Mouse (Mus musculus) hindbrain, embryonic 14.5 days (tissue): Measurements from ENCODE around the gene Wif1. TPM values are rescaled to one million over a fixed set of nuclear protein-coding genes. Genes with fewer than 3 reads are reported as not detected.

ENCODE experiments used
- ATAC-seq: fragments of 200-750 bp; cut with Nextera tagmentation; 2 replicates; pipeline ENCODE4 v1.8.0; 2017; ENCODE audit warnings: moderate number of reproducible peaks, mild to moderate bottlenecking, moderate TSS enrichment, moderate library complexity; ENCODE audit not compliant: low FRiP score
- DNase-seq: peaks from one replicate; pipeline ENCODE4 v3.0.0-alpha.2; 2015; ENCODE audit warnings: low spot score
- H3K27ac ChIP-seq: fragments of 300-500 bp; sonication (generic); 2 replicates; pipeline ENCODE4 v1.5.1; 2014; ENCODE audit warnings: mild to moderate bottlenecking, moderate library complexity
- H3K27me3 ChIP-seq: fragments of 300-500 bp; sonication (generic); 2 replicates; pipeline ENCODE4 v1.6.1; 2014; ENCODE audit warnings: mild to moderate bottlenecking, low read length, mixed read lengths; ENCODE audit not compliant: control insufficient read depth, insufficient read depth
- H3K36me3 ChIP-seq: fragments of 300-500 bp; sonication (generic); replicated peaks from 2 replicates; pipeline ENCODE4 v1.6.1; 2014; ENCODE audit not compliant: control insufficient read depth, insufficient read depth
- H3K4me1 ChIP-seq: fragments of 300-500 bp; sonication (generic); replicated peaks from 2 replicates; pipeline ENCODE4 v1.6.1; 2014; ENCODE audit warnings: antibody characterized with exemption, low read length, mixed read lengths; ENCODE audit not compliant: control insufficient read depth, insufficient read depth
- H3K4me2 ChIP-seq: fragments of 300-500 bp; sonication (generic); replicated peaks from 2 replicates; pipeline ENCODE4 v1.6.1; 2014; ENCODE audit warnings: mild to moderate bottlenecking, moderate library complexity
- H3K4me3 ChIP-seq: fragments of 300-500 bp; sonication (generic); replicated peaks from 2 replicates; pipeline ENCODE4 v1.5.1; 2014; ENCODE audit warnings: mild to moderate bottlenecking, low read length
- H3K9ac ChIP-seq: fragments of 300-500 bp; sonication (generic); 2 replicates; pipeline ENCODE4 v1.6.1; 2014
- H3K9me3 ChIP-seq: fragments of 300-500 bp; sonication (generic); 2 replicates; pipeline ENCODE4 v1.6.1; 2016; ENCODE audit warnings: low read length; ENCODE audit not compliant: control insufficient read depth
- WGBS: fragments of 180-500 bp; shearing (Covaris S2); extraction: QIAGEN DNeasy Blood & Tissue Kit; methylation state at CpG from one replicate; pipeline ENCODE4 v1.1.7; 2014; 5-methylcytosine and 5-hydroxymethylcytosine counted together
- polyA plus RNA-seq: library from polyadenylated mRNA; unstranded; fragments of >200 nt; fragmentation: Nextera tagmentation; extraction: Ambion mirVana; gene quantifications from 2 replicates; pipeline ENCODE4 v1.2.1, GENCODE M21; 2014

Gene Wif1
- polyA plus RNA-seq, 1 experiment from 2014 or later, result 6.1 TPM

- no peaks in the 10 kb centered on the region for H3K9me3 ChIP-seq
- no peaks in the 10 kb centered on the region for H3K36me3 ChIP-seq
- no peak overlapping the region for H3K27ac ChIP-seq
- H3K4me3 ChIP-seq, result no peak overlapping the region
- H3K9ac ChIP-seq, result no peak overlapping the region
- DNase-seq (no peak), ATAC-seq (no peak)
- H3K4me1 ChIP-seq, result no peaks in the 10 kb centered on the region
- 84% methylated on average over 8 of the region's 8 CpGs for WGBS
- no peak overlapping the region for H3K4me2 ChIP-seq
- H3K27me3 ChIP-seq, result no peaks in the 10 kb centered on the region
Measured at GRCm38 (mm10) chr10:121062704-121063103, 28.9 kb downstream of the Wif1 start.

DNA sequence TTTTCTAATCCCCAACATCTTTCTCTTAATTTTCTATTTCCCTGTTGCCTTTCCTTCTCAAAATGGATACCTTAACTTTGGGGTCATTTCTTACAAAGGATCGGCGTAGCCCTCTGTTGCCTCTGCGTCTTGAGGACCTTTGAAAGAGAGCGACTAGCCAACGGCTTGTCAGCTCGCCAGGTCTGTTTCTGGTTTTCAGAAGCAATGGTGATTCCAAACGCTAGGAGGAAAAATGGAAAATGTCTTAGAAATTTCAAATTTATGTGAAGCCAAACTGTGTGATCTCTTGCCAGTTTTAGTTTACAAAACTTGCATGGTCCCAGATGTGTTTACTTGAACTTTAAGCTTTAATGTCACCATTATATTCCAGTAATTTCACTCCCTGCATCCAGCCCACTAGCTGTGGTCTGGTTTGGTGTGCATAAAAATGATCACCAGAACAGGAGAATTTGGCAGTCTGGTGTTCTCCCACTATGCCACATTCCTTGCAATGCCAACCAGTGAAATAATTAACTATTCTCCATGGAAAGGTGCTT lies 33.7 kb downstream of the Wif1 start:
- Histone ChIP-seq H3K4me3 (no peak overlapping the region), H3K4me2 (no peak overlapping the region), H3K27ac (no peak overlapping the region), H3K4me1 (no peaks in the 10 kb centered on the region), H3K36me3 (no peaks in the 10 kb centered on the region), H3K9me3 (no peaks in the 10 kb centered on the region), H3K9ac (no peak overlapping the region), H3K27me3 (no peaks in the 10 kb centered on the region)
- ATAC-seq (no peak), DNase-seq (no peak)
- WGBS, result 85% methylated on average over 7 of the region's 7 CpGs

DNA sequence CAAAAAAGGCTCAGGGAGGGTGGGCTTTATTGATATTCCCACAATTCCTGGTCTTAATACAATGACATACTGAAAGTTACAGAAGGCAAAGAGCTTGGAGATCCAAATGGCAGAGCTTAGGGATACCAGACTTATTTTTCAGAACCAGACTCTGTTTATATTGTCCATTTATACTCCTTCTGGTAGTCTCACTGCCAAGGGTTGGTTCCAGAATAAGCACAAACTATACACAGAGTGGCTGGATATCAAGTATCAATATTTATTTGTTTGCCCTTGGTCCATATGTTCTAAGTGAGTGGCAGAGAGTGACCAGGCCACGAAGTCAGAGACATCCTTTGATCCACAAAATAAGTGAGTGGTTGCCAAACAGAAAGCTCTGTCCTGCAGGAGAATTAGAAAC lies 34.2 kb downstream of the Wif1 start:
- DNase-seq (no peak), ATAC-seq (no peak)
- no peaks in the 10 kb centered on the region for H3K4me1 ChIP-seq
- H3K9ac ChIP-seq, result no peak overlapping the region
- no peak overlapping the region for H3K4me2 ChIP-seq
- no peaks in the 10 kb centered on the region for H3K36me3 ChIP-seq
- H3K27ac ChIP-seq, result no peak overlapping the region
- 70% methylated on average over 1 of the region's 1 CpGs for WGBS
- no peaks in the 10 kb centered on the region for H3K9me3 ChIP-seq
- H3K27me3 ChIP-seq, result no peaks in the 10 kb centered on the region
- H3K4me3 ChIP-seq, result no peak overlapping the region

DNA sequence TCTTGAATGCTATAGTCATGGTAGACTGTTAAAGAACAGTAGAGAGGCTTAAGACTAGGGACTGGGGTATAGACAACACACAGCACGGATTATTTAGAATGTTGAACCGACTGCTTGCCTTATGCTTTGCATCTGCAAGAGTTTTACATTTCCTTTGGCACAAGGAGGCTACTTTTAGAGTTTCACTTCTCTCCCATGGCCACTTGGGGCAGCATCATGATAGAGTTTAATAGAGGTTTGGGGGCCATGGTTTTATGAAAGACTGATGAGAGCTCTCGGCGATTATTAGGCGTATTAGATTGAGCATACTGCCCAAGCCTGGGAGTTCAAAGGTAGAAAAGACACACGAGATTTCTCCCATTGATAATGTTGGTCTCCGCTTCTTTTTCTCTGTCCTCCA lies 37.0 kb downstream of the Wif1 start:
- 73% methylated on average over 7 of the region's 7 CpGs for WGBS
- Histone ChIP-seq H3K4me2 (no peak overlapping the region), H3K4me1 (no peaks in the 10 kb centered on the region), H3K27me3 (no peaks in the 10 kb centered on the region), H3K9ac (no peak overlapping the region), H3K27ac (no peak overlapping the region), H3K9me3 (no peaks in the 10 kb centered on the region), H3K4me3 (no peak overlapping the region), H3K36me3 (no peaks in the 10 kb centered on the region)
- ATAC-seq (no peak), DNase-seq (no peak)

GRCm38 (mm10) chr10:121080500-121080899 lies 46.7 kb downstream of the Wif1 start:
- no peaks in the 10 kb centered on the region for H3K27me3 ChIP-seq
- H3K9ac ChIP-seq, result no peak overlapping the region
- no peak for ATAC-seq
- DNase-seq, result no peak
- no peaks in the 10 kb centered on the region for H3K36me3 ChIP-seq
- no peak overlapping the region for H3K27ac ChIP-seq
- no peak overlapping the region for H3K4me2 ChIP-seq
- WGBS, result 86% methylated on average over 9 of the region's 9 CpGs
- no peaks in the 10 kb centered on the region for H3K9me3 ChIP-seq
- no peak overlapping the region for H3K4me3 ChIP-seq
- no peaks in the 10 kb centered on the region for H3K4me1 ChIP-seq

GRCm38 (mm10) chr10:121082881-121083280 lies 49.1 kb downstream of the Wif1 start:
- Histone ChIP-seq H3K4me1 (no peaks in the 10 kb centered on the region), H3K27me3 (no peaks in the 10 kb centered on the region), H3K36me3 (no peaks in the 10 kb centered on the region), H3K4me3 (no peak overlapping the region), H3K9me3 (no peaks in the 10 kb centered on the region), H3K27ac (no peak overlapping the region), H3K4me2 (no peak overlapping the region), H3K9ac (no peak overlapping the region)
- 93% methylated on average over 4 of the region's 4 CpGs for WGBS
- ATAC-seq, result no peak
- DNase-seq, result no peak

- Histone ChIP-seq H3K36me3 (no peaks in the 10 kb centered on the region), H3K4me2 (no peak overlapping the region), H3K4me1 (no peaks in the 10 kb centered on the region), H3K27ac (no peak overlapping the region), H3K9ac (no peak overlapping the region), H3K9me3 (no peaks in the 10 kb centered on the region), H3K4me3 (no peak overlapping the region), H3K27me3 (no peaks in the 10 kb centered on the region)
- 73% methylated on average over 10 of the region's 10 CpGs for WGBS
- DNase-seq, result no peak
- no peak for ATAC-seq
Measured at GRCm38 (mm10) chr10:121083512-121083911, 49.8 kb downstream of the Wif1 start.

- no peak for DNase-seq
- no peaks in the 10 kb centered on the region for H3K4me1 ChIP-seq
- H3K4me3 ChIP-seq, result no peak overlapping the region
- 79% methylated on average over 5 of the region's 5 CpGs for whole genome bisulfite sequencing
- H3K27ac ChIP-seq, result no peak overlapping the region
- H3K36me3 ChIP-seq, result no peaks in the 10 kb centered on the region
- no peaks in the 10 kb centered on the region for H3K27me3 ChIP-seq
- H3K9me3 ChIP-seq, result no peaks in the 10 kb centered on the region
- no peak overlapping the region for H3K4me2 ChIP-seq
- no peak for ATAC-seq
- no peak overlapping the region for H3K9ac ChIP-seq
Measured at GRCm38 (mm10) chr10:121088679-121089078, 54.9 kb downstream of the Wif1 start.

DNA sequence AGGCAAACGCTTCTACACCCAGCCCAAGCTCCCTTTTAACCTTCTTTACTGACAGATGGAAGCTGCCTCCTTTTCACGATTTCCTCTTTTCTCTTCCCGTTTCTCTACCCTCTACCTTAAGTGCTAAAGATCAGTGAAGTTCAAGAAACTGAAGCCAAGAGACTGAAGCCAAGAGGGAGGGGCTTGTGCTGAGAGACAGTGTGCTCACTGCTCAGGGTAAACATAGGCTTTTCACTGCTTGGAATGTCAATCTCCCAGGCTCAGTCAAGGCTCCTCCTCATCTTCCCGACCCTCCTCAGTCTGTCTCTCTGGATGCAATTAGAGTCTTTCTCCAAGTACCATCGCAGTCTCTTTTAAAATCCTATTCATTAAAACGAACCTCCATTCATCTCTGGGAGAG lies 55.6 kb downstream of the Wif1 start:
- no peak for DNase-seq
- H3K4me3 ChIP-seq, result no peak overlapping the region
- 6% methylated on average over 6 of the region's 6 CpGs for WGBS

GRCm38 (mm10) chr10:121090006-121090405 lies 56.2 kb downstream of the Wif1 start:
- H3K4me3 ChIP-seq, result no peak overlapping the region
- no peak overlapping the region for H3K27ac ChIP-seq
- 29% methylated on average over 8 of the region's 8 CpGs for WGBS
- DNase-seq (no peak), ATAC-seq (no peak)
- H3K9ac ChIP-seq, result no peak overlapping the region
- no peaks in the 10 kb centered on the region for H3K9me3 ChIP-seq
- H3K36me3 ChIP-seq, result no peaks in the 10 kb centered on the region
- H3K27me3 ChIP-seq, result no peaks in the 10 kb centered on the region
- H3K4me1 ChIP-seq, result no peaks in the 10 kb centered on the region
- no peak overlapping the region for H3K4me2 ChIP-seq

More for the DNA sequence above, 55.6 kb downstream of the Wif1 start:
- no peak for ATAC-seq
- no peak overlapping the region for H3K9ac ChIP-seq
- H3K4me2 ChIP-seq, result no peak overlapping the region
- H3K27ac ChIP-seq, result no peak overlapping the region
- H3K27me3 ChIP-seq, result no peaks in the 10 kb centered on the region
- H3K36me3 ChIP-seq, result no peaks in the 10 kb centered on the region
- H3K4me1 ChIP-seq, result no peaks in the 10 kb centered on the region
- no peaks in the 10 kb centered on the region for H3K9me3 ChIP-seq
